Mouse (Mus musculus) midbrain, embryonic 10.5 days (tissue): ENCODE results near the gene Kif18b. TPM values are rescaled to one million over a fixed set of nuclear protein-coding genes. Genes with fewer than 3 reads are reported as not detected.

Experiments
- DNase-seq: peaks from one replicate; pipeline ENCODE4 v3.0.0-alpha.2; 2017; ENCODE audit warnings: low spot score
- H3K27ac ChIP-seq: fragments of 300-500 bp; sonication (generic); replicated peaks from 2 replicates; pipeline ENCODE4 v1.5.1; 2016; ENCODE audit warnings: mild to moderate bottlenecking
- H3K27me3 ChIP-seq: fragments of 300-500 bp; sonication (generic); 2 replicates; pipeline ENCODE4 v1.6.1; 2016; ENCODE audit warnings: low read depth, mild to moderate bottlenecking; ENCODE audit not compliant: poor library complexity, severe bottlenecking
- H3K36me3 ChIP-seq: fragments of 300-500 bp; sonication (generic); 2 replicates; pipeline ENCODE4 v1.6.1; 2016; ENCODE audit warnings: mild to moderate bottlenecking, moderate library complexity
- H3K4me1 ChIP-seq: fragments of 300-500 bp; sonication (generic); 2 replicates; pipeline ENCODE4 v1.6.1; 2016
- H3K4me3 ChIP-seq: fragments of 300-500 bp; sonication (generic); 2 replicates; pipeline ENCODE4 v1.5.1; 2016; ENCODE audit warnings: mild to moderate bottlenecking, moderate library complexity
- H3K9me3 ChIP-seq: fragments of 300-500 bp; sonication (generic); replicated peaks from 2 replicates; pipeline ENCODE4 v1.6.1; 2016; ENCODE audit warnings: mild to moderate bottlenecking
- WGBS: fragments of 180-500 bp; shearing (Covaris S2); methylation state at CpG from one replicate; pipeline ENCODE4 v1.1.7; 2016; 5-methylcytosine and 5-hydroxymethylcytosine counted together
- polyA plus RNA-seq: library from polyadenylated mRNA; unstranded; fragments of >200 nt; fragmentation: Nextera tagmentation; extraction: Ambion mirVana; gene quantifications from 2 replicates; pipeline ENCODE4 v1.2.1, GENCODE M21; 2016

Gene Kif18b
- polyA plus RNA-seq, 1 experiment from 2014 or later = 12.4 TPM

DNA sequence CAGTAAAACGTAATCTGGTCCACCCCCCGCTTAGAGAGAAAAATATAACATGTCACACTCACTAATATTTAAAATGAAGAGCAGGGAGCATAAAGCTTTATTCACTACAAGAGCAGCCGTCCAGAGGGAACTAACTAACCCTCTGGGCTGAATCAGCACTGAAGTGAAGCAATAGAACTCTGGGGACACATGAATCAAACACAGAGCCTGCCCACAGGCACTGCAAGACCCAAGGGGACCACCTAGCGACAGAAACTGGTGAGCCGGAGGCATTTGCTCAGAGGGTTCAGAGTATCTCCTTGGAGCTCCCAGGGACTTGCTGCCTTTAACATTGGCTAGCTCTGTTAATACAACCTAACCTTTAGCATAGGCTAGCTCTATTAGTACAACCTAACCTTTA, 34.8 kb downstream of the Kif18b start:
- peaks cover 16% of the 10 kb centered on the region for H3K4me1 ChIP-seq
- no peak overlapping the region for H3K4me3 ChIP-seq
- peaks cover 55% of the 10 kb centered on the region for H3K27me3 ChIP-seq
- H3K9me3 ChIP-seq = no peaks in the 10 kb centered on the region
- H3K36me3 ChIP-seq = no peaks in the 10 kb centered on the region
- no peak overlapping the region for H3K27ac ChIP-seq
- DNase-seq = no peak
- 74% methylated on average over 5 of the region's 5 CpGs for WGBS

GRCm38 (mm10) chr11:102888135-102888534, 36.8 kb downstream of the Kif18b start:
- Histone ChIP-seq H3K36me3 (no peaks in the 10 kb centered on the region), H3K27me3 (peaks cover 44% of the 10 kb centered on the region), H3K4me1 (peaks cover 8% of the 10 kb centered on the region), H3K27ac (no peak overlapping the region), H3K9me3 (no peaks in the 10 kb centered on the region), H3K4me3 (no peak overlapping the region)
- WGBS = 70% methylated on average over 3 of the region's 3 CpGs
- DNase-seq = no peak

DNA sequence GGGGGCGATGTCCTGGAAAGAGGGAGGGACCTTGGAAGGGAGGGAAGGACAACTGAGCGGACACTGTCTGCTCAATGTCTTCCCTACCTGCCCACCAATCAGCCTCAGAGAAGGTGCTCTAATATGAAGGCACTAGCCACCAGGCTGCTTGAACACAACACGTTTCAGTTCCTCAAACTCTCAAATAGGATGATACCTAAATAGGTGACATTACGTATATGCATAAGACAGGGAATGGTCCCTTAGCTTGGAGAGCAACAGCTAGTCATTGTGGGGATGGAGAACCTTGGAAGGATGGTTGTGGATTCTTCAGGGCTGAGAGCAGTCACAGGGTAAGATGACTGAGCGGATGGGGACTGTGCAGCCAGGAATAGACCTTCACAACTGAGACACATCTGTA, 37.5 kb downstream of the Kif18b start:
- 78% methylated on average over 5 of the region's 5 CpGs for WGBS
- Histone ChIP-seq H3K36me3 (no peaks in the 10 kb centered on the region), H3K27me3 (peaks cover 43% of the 10 kb centered on the region), H3K27ac (no peak overlapping the region), H3K9me3 (no peaks in the 10 kb centered on the region), H3K4me1 (0 out of 2 replicates have a peak, but pooled peaks cover 5% of the 10 kb centered on the region), H3K4me3 (no peak overlapping the region)
- DNase-seq = no peak

- Histone ChIP-seq H3K36me3 (no peaks in the 10 kb centered on the region), H3K4me3 (no peak within 1 kb of the TSS), H3K9me3 (no peaks in the 10 kb centered on the region), H3K27ac (no peak within 1 kb of the TSS), H3K27me3 (peaks cover 25% of the 10 kb centered on the region), H3K4me1 (peaks cover 22% of the 10 kb centered on the region)
- WGBS = 63% methylated on average over 10 of the region's 10 CpGs
- DNase-seq = no peak
These were observed 40.2 kb downstream of the Kif18b start, which contains the start of gene Fam187a for GRCm38 (mm10) chr11:102884616-102885219. Gene Fam187a, plus strand, starts transcription at chr11:102885169.

- Histone ChIP-seq H3K27me3 (peaks cover 22% of the 10 kb centered on the region), H3K9me3 (no peaks in the 10 kb centered on the region), H3K4me1 (peaks cover 24% of the 10 kb centered on the region), H3K36me3 (peaks cover 16% of the 10 kb centered on the region), H3K4me3 (peak overlapping the region; percentile 81), H3K27ac (peak overlapping the region; percentile 98)
- 20% methylated on average over 13 of the region's 13 CpGs for WGBS
- no peak for DNase-seq
These were observed 43.4 kb downstream of the Kif18b start for GRCm38 (mm10) chr11:102881314-102882198.

DNA sequence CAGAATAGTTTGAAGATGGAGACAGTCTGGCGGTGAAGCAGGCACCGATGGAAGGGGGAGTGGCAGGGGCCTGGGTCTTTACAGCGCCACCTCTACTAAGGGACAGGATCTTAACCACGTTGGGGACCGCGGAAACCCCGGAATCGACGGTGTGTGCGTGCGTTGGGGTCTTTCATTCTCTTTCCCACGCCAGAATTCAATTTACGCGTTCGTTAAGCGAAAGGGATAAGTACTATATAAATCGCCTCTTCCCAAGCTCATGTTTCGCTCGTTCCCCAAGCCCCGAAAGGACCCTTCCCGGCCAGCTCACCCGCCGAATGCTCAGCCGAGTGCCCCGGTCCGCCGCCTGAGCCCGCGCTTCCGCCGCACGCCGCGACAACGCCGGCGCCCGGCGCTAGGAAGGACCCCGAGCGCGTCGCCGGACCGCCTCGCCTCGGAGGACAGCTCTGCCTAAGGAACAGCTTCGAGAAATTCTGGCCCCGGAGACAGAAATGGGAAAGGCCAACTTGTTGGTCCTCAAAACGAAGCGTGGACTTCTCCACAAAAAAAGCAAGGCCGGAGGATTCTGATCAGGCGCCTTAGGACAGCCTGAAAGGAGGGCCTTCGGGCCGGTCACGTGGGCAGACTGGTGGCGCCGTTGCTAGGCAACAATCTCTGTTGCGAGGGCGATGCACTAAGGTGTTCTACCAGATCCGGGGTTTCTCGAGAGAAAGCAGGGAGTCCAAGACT, 44.2 kb downstream of the Kif18b start, which contains the start of the genes Eftud2 and Ccdc103:
Eftud2 (minus strand) TSS at position 401 of the 729 bp plus-strand sequence.
Ccdc103 (plus strand) TSS at position 620 of the 729 bp plus-strand sequence.
- WGBS = under 1% methylated on average over 62 of the region's 62 CpGs
- Histone ChIP-seq H3K9me3 (no peaks in the 10 kb centered on the region), H3K27ac (peak within 1 kb of the TSS; percentile 98), H3K4me3 (peak within 1 kb of the TSS; percentile 81), H3K36me3 (peaks cover 24% of the 10 kb centered on the region), H3K27me3 (peaks cover 21% of the 10 kb centered on the region), H3K4me1 (peaks cover 24% of the 10 kb centered on the region)
- DNase-seq = peak; percentile 93

GRCm38 (mm10) chr11:102879558-102879957, 45.4 kb downstream of the Kif18b start:
- WGBS = 73% methylated on average over 2 of the region's 2 CpGs
- peaks cover 14% of the 10 kb centered on the region for H3K27me3 ChIP-seq
- DNase-seq = no peak

GRCm38 (mm10) chr11:102874801-102875334, 50.1 kb downstream of the Kif18b start:
- DNase-seq = no peak
- H3K27ac ChIP-seq = no peak overlapping the region
- no peaks in the 10 kb centered on the region for H3K27me3 ChIP-seq
- no peak overlapping the region for H3K4me3 ChIP-seq
- 92% methylated on average over 7 of the region's 7 CpGs for WGBS
- H3K4me1 ChIP-seq = peaks cover 9% of the 10 kb centered on the region
- H3K36me3 ChIP-seq = peaks cover 74% of the 10 kb centered on the region
- no peaks in the 10 kb centered on the region for H3K9me3 ChIP-seq

More at GRCm38 (mm10) chr11:102879558-102879957, 45.4 kb downstream of the Kif18b start:
- peaks cover 24% of the 10 kb centered on the region for H3K4me1 ChIP-seq
- H3K27ac ChIP-seq = no peak overlapping the region
- H3K4me3 ChIP-seq = peak overlapping the region; percentile 81
- H3K9me3 ChIP-seq = no peaks in the 10 kb centered on the region
- H3K36me3 ChIP-seq = peaks cover 36% of the 10 kb centered on the region

DNA sequence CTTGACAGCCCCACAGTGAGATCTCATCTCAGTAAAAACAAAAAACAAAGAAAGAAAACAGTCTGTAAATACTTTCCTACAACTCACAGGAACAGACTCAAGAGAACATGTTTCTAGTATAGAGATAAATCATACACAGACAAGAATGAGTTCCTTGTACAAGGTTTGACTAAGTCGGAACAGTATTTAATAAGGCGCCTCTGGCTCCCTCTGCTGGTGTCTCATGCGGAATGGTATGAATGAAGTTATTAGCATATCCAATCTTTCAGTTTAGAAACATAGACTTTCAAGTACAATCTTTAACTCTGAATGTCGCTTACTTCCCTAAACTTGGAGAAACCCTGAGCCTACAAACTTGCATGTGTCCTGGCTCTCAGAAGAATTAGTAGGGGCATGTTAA, 60.7 kb downstream of the Kif18b start:
- Histone ChIP-seq H3K36me3 (peaks cover 100% of the 10 kb centered on the region), H3K27ac (no peak overlapping the region), H3K4me1 (no peaks in the 10 kb centered on the region), H3K9me3 (no peaks in the 10 kb centered on the region), H3K27me3 (no peaks in the 10 kb centered on the region), H3K4me3 (no peak overlapping the region)
- WGBS = 62% methylated on average over 4 of the region's 4 CpGs
- DNase-seq = peak; percentile 62

DNA sequence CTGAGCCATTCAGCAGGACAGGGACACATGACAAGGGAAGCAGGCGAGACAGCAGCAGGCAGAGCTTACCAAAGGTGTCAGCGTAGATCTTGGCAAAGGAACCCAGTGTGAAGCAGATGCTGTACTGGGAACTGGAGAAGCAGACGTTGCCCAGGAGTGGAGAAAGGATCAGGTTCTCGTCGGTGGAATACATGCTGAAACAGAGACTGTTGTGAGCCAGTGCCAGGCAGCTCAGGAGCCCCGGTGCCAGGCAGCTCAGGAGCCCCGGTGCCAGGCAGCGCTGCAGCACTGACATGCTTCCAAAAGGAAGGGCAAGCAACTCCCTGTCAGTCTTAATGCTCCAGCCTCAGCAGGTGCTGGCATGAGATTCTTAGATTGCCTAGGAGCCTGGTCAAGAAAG, 65.0 kb downstream of the Kif18b start:
- H3K36me3 ChIP-seq = peaks cover 100% of the 10 kb centered on the region
- H3K27me3 ChIP-seq = no peaks in the 10 kb centered on the region
- 96% methylated on average over 8 of the region's 8 CpGs for WGBS
- H3K27ac ChIP-seq = no peak overlapping the region
- DNase-seq = no peak
- no peak overlapping the region for H3K4me3 ChIP-seq
- H3K4me1 ChIP-seq = no peaks in the 10 kb centered on the region
- no peaks in the 10 kb centered on the region for H3K9me3 ChIP-seq

GRCm38 (mm10) chr11:102858951-102859350, 66.0 kb downstream of the Kif18b start:
- H3K4me3 ChIP-seq = no peak overlapping the region
- no peak for DNase-seq
- no peaks in the 10 kb centered on the region for H3K9me3 ChIP-seq
- H3K36me3 ChIP-seq = peaks cover 100% of the 10 kb centered on the region
- no peaks in the 10 kb centered on the region for H3K27me3 ChIP-seq
- H3K4me1 ChIP-seq = no peaks in the 10 kb centered on the region
- 89% methylated on average over 11 of the region's 11 CpGs for WGBS
- no peak overlapping the region for H3K27ac ChIP-seq

GRCm38 (mm10) chr11:102855941-102856340, 69.0 kb downstream of the Kif18b start:
- Histone ChIP-seq H3K36me3 (peaks cover 100% of the 10 kb centered on the region), H3K4me3 (no peak overlapping the region), H3K4me1 (no peaks in the 10 kb centered on the region), H3K9me3 (no peaks in the 10 kb centered on the region), H3K27me3 (no peaks in the 10 kb centered on the region), H3K27ac (no peak overlapping the region)
- 77% methylated on average over 6 of the region's 6 CpGs for WGBS
- DNase-seq = no peak
